Mouse (Mus musculus) forebrain, embryonic 16.5 days (tissue): ENCODE measurements around the gene Zfp229. TPM values are rescaled to one million over a fixed set of nuclear protein-coding genes. Genes with fewer than 3 reads are reported as not detected.
"Not testable (repeated sequence)": the region's sequence is repeated elsewhere in the genome, so short reads cannot be mapped to it uniquely, and the experiment has no call there.

Experiments used
- ATAC-seq: fragments of 200-750 bp; cut with Nextera tagmentation; 2 replicates; pipeline ENCODE4 v1.8.0; 2017; ENCODE audit warnings: mild to moderate bottlenecking, moderate library complexity
- H3K27ac ChIP-seq: fragments of 300-500 bp; sonication (generic); 2 replicates; pipeline ENCODE4 v1.5.1; 2014; ENCODE audit warnings: low read length, control low read depth
- H3K27me3 ChIP-seq: fragments of 300-500 bp; sonication (generic); replicated peaks from 2 replicates; pipeline ENCODE4 v1.6.1; 2014; ENCODE audit warnings: low read length; ENCODE audit not compliant: control insufficient read depth, insufficient read depth
- H3K36me3 ChIP-seq: fragments of 300-500 bp; sonication (generic); 2 replicates; pipeline ENCODE4 v1.6.1; 2014; ENCODE audit not compliant: control insufficient read depth, insufficient read depth
- H3K4me1 ChIP-seq: fragments of 300-500 bp; sonication (generic); replicated peaks from 2 replicates; pipeline ENCODE4 v1.6.1; 2014; ENCODE audit warnings: low read length; ENCODE audit not compliant: control insufficient read depth, insufficient read depth
- H3K4me2 ChIP-seq: fragments of 300-500 bp; sonication (generic); 2 replicates; pipeline ENCODE4 v1.6.1; 2014; ENCODE audit warnings: mild to moderate bottlenecking, low read length, control low read depth
- H3K4me3 ChIP-seq: fragments of 300-500 bp; sonication (generic); replicated peaks from 2 replicates; pipeline ENCODE4 v1.5.1; 2014; ENCODE audit warnings: mild to moderate bottlenecking, low read length, control low read depth
- H3K9ac ChIP-seq: fragments of 300-500 bp; sonication (generic); replicated peaks from 2 replicates; pipeline ENCODE4 v1.6.1; 2014; ENCODE audit warnings: low read depth, low read length, control low read depth
- H3K9me3 ChIP-seq: fragments of 300-500 bp; sonication (generic); 2 replicates; pipeline ENCODE4 v1.6.1; 2016; ENCODE audit warnings: low read length; ENCODE audit not compliant: control insufficient read depth
- WGBS: fragments of 180-500 bp; shearing (Covaris S2); extraction: QIAGEN DNeasy Blood & Tissue Kit; methylation state at CpG from one replicate; pipeline ENCODE4 v1.1.7; 2014; 5-methylcytosine and 5-hydroxymethylcytosine counted together
- polyA plus RNA-seq: library from polyadenylated mRNA; unstranded; fragments of >200 nt; fragmentation: Nextera tagmentation; extraction: Ambion mirVana; gene quantifications from 2 replicates; pipeline ENCODE4 v1.2.1, GENCODE M21; 2015

Gene Zfp229
- polyA plus RNA-seq, 1 experiment from 2014 or later: 10.5 TPM

- under 1% methylated on average over 27 of the region's 27 CpGs for WGBS
- H3K4me1 ChIP-seq: peaks cover 8% of the 10 kb centered on the region
- H3K9me3 ChIP-seq: no peaks in the 10 kb centered on the region
- H3K27ac ChIP-seq: peak overlapping the region; percentile 83
- peak overlapping the region; percentile 87 for H3K4me3 ChIP-seq
- no peaks in the 10 kb centered on the region for H3K27me3 ChIP-seq
- ATAC-seq: peak; percentile 99
- H3K36me3 ChIP-seq: peaks cover 6% of the 10 kb centered on the region; the same call in 1 of the 2 replicates
- peak overlapping the region; percentile 80 for H3K4me2 ChIP-seq
- peak overlapping the region; percentile 88 for H3K9ac ChIP-seq
Measured at GRCm38 (mm10) chr17:21733529-21734031, 3.0 kb downstream of the Zfp229 start.

GRCm38 (mm10) chr17:21752791-21753190, 22.2 kb downstream of the Zfp229 start:
- no peak overlapping the region for H3K4me2 ChIP-seq
- peaks cover 6% of the 10 kb centered on the region for H3K4me1 ChIP-seq
- no peak overlapping the region for H3K9ac ChIP-seq
- H3K27me3 ChIP-seq: no peaks in the 10 kb centered on the region
- H3K27ac ChIP-seq: no peak overlapping the region
- no peaks in the 10 kb centered on the region for H3K9me3 ChIP-seq
- no peak overlapping the region for H3K4me3 ChIP-seq
- no peaks in the 10 kb centered on the region; the same call in 1 of the 2 replicates for H3K36me3 ChIP-seq
- 27% methylated on average over 2 of the region's 2 CpGs for WGBS
- no peak for ATAC-seq

- ATAC-seq: peak; percentile 69
Measured at GRCm38 (mm10) chr17:21753342-21754208, 23.0 kb downstream of the Zfp229 start.

GRCm38 (mm10) chr17:21770336-21770735, 39.7 kb downstream of the Zfp229 start:
- WGBS: 85% methylated on average over 2 of the region's 2 CpGs
- H3K36me3 ChIP-seq: no peaks in the 10 kb centered on the region
- no peak overlapping the region for H3K9ac ChIP-seq
- no peaks in the 10 kb centered on the region for H3K27me3 ChIP-seq
- H3K4me3 ChIP-seq: no peak overlapping the region
- H3K4me1 ChIP-seq: no peaks in the 10 kb centered on the region
- no peak for ATAC-seq
- no peak overlapping the region for H3K27ac ChIP-seq
- no peaks in the 10 kb centered on the region for H3K9me3 ChIP-seq
- no peak overlapping the region for H3K4me2 ChIP-seq

More at GRCm38 (mm10) chr17:21753342-21754208, 23.0 kb downstream of the Zfp229 start:
- H3K36me3 ChIP-seq: no peaks in the 10 kb centered on the region
- H3K4me1 ChIP-seq: peaks cover 6% of the 10 kb centered on the region
- no peaks in the 10 kb centered on the region for H3K9me3 ChIP-seq
- H3K4me2 ChIP-seq: peak overlapping the region; percentile 58
- no peak overlapping the region for H3K27ac ChIP-seq
- no peaks in the 10 kb centered on the region for H3K27me3 ChIP-seq
- 7% methylated on average over 20 of the region's 20 CpGs for WGBS
- peak overlapping the region; percentile 44 for H3K9ac ChIP-seq
- H3K4me3 ChIP-seq: peak overlapping the region; percentile 37

- no peak overlapping the region for H3K9ac ChIP-seq
- 85% methylated on average over 4 of the region's 4 CpGs for WGBS
- H3K4me3 ChIP-seq: no peak overlapping the region
- no peaks in the 10 kb centered on the region for H3K9me3 ChIP-seq
- no peak for ATAC-seq
- no peaks in the 10 kb centered on the region for H3K36me3 ChIP-seq
- no peak overlapping the region for H3K4me2 ChIP-seq
- H3K4me1 ChIP-seq: no peaks in the 10 kb centered on the region
- no peaks in the 10 kb centered on the region for H3K27me3 ChIP-seq
- H3K27ac ChIP-seq: no peak overlapping the region
Measured at GRCm38 (mm10) chr17:21792256-21792655, 61.7 kb downstream of the Zfp229 start.

GRCm38 (mm10) chr17:21801373-21801772, 70.8 kb downstream of the Zfp229 start:
- H3K4me3 ChIP-seq, H3K9ac ChIP-seq, H3K36me3 ChIP-seq, H3K4me1 ChIP-seq, H3K9me3 ChIP-seq, H3K27ac ChIP-seq, H3K27me3 ChIP-seq, H3K4me2 ChIP-seq, ATAC-seq: not testable (repeated sequence)
- 53% methylated on average over 18 of the region's 19 CpGs for WGBS

Other genes with a start within 250 kb of the Zfp229 start
- 12.4 and 13.5 TPM in 2 replicates for gene Zfp53, start 241.8 kb upstream of the Zfp229 start, polyA plus RNA-seq
- gene Zfp52, start 195.3 kb upstream of the Zfp229 start, polyA plus RNA-seq: 3.1 and 3.2 TPM in 2 replicates
- 20.9 and 24.0 TPM in 2 replicates for gene Zfp948, start 163.8 kb upstream of the Zfp229 start, polyA plus RNA-seq
- gene Zfp983, start 80.2 kb upstream of the Zfp229 start, polyA plus RNA-seq: 13.4 and 14.1 TPM in 2 replicates
- gene Gm10226, start 38.9 kb upstream of the Zfp229 start, polyA plus RNA-seq: 17.1 and 23.5 TPM in 2 replicates
- 19.4 and 21.5 TPM in 2 replicates for gene Zfp760, start 23.1 kb upstream of the Zfp229 start, polyA plus RNA-seq
- gene Zfp820, start 115.0 kb downstream of the Zfp229 start, polyA plus RNA-seq: 2.0 and 2.9 TPM in 2 replicates
- 15.0 and 15.6 TPM in 2 replicates for gene Zfp995, start 179.1 kb downstream of the Zfp229 start, polyA plus RNA-seq
- 27.1 and 27.5 TPM in 2 replicates for gene Zfp942, start 231.7 kb downstream of the Zfp229 start, polyA plus RNA-seq
- 23.3 and 26.9 TPM in 2 replicates for gene Zfp943, start 231.8 kb downstream of the Zfp229 start, polyA plus RNA-seq